Mouse (Mus musculus) kidney, postnatal 14 days (tissue): ENCODE results near the gene Nol12.

Source experiments
- DNase-seq: peaks from one replicate; pipeline ENCODE4 v3.0.0; 2022; ENCODE audit warnings: mixed read lengths

The Nol12 gene

DNA sequence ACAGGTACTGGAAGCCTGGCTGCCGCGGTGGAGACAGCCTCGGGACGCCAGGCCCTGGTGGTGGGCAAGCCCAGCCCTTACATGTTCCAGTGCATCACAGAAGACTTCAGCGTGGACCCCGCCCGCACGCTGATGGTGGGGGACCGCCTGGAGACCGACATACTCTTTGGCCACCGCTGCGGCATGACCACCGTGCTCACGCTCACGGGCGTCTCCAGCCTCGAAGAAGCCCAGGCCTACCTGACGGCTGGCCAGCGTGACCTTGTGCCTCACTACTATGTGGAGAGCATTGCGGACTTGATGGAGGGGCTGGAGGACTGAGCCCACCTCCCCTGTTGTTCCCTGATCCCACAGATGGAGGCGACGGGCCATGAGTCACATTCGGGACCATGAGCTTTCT is 16.6 kb upstream of the Nol12 start:
- DNase-seq = no peak

DNA sequence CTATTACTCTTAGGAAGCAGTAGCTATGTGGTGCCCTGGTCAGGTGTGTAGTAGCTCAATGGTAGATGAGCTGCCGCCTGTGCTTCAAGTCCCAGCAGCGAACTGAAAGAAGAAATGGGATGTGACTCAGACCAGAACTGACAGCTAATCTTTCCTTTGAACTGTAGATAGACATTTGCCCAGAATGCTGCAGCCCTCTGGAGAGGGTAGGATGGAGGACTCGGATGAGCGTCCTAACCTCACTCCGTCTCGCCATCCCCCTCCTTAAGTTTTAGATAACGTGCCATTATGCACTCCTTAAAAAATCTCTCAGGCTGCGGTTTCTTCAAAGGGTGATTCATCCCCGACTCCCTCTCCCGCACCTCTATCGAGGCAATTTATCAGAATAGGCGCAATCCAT is 14.8 kb upstream of the Nol12 start:
- DNase-seq = no peak

DNA sequence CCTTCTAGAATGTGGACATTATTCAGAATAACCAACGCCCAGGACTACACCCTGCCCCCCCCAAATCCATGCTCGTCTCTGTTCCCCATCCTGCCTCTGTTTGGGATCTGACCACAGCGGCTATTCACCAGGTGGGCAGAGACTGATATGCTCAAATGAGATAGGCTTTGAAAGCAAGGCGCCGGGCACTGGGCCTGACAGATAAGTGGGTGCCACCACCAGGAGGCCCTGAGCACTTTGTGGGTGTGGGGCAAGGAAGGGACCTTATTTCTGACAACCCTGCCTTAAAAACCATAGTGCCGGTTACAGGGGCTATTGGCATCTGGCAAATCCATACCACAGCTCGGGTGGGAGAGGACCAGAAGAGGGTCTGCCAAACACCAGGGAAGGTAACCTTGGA is 12.0 kb upstream of the Nol12 start:
- no peak for DNase-seq

DNA sequence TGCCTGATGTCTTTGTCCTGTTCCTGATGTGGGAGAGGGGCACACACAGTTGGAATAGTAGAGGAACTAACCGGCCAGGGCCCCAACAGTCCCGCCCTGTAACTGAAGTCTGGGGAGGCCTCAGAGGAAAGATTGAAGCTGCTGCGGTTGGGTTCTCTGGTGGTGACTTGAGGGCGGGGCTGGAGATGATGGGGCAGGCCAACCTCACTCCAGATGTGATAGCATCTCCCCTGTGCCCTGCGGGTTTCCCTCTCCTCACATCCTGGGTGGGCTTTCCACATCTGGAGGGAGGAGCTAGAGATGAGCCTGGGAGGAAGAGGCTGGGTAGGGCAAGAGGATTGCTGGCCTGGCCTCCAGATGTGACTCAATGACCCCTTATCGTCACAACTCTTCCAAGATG is 11.1 kb upstream of the Nol12 start:
- DNase-seq = no peak

DNA sequence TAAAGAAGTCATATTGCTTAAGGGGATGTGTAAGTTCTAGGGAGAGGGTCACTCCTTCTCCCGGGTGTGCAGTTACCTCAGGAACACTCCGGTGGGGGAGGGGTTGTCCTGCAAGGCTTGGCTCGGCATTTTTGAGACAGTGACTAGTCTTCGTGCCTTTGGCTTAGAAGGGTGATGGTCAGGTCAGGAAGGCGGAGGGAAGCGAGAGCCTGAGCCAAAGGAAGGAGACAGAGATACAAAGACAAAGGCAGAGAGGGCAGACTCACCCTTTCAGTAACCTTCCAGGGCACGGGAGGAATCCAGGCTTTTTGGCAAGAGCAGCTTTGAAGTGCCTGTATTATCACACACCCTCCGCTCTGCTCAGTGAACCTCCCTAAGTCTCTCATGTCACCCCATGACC is 9.6 kb upstream of the Nol12 start:
- peak; percentile 57 for DNase-seq

DNA sequence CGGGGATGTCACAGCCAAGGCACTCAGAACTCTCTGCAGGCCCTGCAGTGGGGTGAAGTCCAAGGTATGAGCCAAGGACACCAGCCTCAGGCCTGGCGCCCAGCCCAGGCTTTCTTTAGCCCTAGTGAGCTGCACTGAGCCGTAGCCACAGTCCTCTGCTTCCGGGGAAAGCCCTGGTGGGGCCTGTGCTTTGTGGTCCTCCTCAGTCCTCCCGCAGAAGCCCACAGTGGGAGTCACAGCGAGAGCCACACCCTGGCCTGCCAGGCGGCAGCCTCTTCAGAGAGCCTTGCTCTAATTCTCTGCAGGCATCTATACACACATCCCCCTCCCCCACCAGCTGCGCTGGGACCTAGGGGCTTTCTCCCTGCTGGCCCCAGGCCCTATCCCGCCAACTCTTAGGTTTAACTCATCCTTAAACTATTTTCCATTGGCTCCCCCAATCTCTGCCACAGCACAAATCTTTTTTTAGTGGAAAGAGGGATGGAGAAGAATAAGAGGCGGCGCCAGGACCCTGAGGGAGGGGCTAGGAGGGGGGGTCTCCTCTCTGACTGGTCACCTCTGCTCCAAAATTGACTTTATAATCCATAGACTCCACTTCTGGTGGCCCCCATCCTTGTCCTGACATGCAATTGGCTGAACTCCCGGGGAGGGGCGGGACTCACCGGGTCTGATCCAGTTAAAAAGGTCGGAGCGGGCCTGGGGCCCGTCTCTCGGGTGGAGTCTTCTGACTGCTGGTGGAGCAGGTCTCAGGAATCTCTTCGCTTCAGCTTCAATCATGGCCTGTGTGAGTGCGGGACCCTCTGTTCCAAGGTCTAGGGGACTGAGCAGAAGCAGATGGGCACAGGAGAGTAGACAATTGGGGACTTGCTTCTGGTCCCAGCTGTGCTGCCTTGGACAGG is 8.5 kb upstream of the Nol12 start, which contains the start of gene Lgals1:
Lgals1 (plus strand) TSS at position 705 of the 899 bp plus-strand sequence.
- peak; percentile 94 for DNase-seq

DNA sequence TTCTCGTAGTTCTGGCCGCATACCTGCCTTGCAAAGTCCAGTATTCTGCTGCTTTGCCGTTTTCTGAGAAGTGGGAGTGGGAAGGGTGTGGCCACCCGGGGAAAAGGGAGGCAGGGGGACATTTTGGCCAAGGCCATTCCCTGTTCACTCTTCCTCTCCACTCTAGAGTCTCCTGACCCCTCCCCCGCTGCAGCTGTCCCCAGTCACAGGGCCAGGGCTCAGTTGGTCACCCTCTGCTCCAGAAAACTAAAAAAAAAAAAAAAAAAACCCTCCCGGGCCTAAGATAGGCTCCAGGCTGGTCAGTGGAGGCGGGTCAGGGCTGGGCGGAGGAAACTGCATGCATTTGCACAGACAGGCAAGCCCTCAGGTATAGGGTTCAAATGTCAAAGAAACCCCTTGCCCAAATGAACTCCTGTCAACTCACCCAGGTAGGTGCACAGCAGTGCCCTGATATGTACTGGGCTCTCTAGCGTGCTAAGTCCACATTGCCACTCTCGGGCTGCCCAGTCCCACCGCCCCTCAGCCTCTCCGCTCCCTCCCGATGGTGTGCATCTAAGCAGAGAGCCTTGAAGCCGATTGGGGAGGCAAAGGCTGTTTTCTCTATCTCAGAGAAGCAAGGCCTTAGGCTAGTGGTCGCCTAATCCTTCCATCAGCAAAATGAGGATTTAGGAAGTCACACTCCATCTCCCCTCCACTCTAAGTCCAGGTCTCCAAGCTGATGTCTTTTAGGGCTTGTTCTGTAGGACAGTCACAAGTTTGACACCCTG is 7.5 kb upstream of the Nol12 start:
- peak; percentile 52 for DNase-seq

DNA sequence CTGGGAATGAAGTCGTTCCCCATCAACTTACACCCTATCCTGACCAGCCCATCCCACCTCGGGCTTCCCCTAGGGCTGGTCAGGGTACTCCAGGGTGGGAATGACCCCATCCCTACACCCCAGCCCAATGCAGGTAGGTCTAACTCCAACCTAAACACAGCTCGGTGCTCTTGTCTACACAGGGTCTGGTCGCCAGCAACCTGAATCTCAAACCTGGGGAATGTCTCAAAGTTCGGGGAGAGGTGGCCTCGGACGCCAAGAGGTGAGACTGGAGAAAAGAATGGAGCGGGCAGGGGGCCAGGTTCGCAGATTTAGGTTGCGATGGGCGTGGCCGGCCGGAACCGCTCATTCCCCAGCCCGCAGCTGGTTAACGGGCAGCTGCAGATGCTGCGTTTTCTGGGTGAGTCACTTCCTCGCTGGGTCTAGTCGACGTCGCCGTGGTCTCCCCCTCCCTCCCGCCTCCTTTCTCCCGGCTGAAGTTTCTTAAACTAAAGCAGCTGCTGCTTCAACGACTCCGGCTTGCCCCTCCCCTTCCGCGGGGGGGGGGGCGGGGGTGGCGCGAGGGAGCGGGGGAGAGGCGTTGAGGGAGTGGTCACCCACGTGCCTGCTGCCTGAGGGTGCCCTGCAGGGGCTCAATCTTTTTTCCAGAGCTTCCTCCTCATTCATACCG is 6.8 kb upstream of the Nol12 start:
- peak; percentile 88 for DNase-seq

DNA sequence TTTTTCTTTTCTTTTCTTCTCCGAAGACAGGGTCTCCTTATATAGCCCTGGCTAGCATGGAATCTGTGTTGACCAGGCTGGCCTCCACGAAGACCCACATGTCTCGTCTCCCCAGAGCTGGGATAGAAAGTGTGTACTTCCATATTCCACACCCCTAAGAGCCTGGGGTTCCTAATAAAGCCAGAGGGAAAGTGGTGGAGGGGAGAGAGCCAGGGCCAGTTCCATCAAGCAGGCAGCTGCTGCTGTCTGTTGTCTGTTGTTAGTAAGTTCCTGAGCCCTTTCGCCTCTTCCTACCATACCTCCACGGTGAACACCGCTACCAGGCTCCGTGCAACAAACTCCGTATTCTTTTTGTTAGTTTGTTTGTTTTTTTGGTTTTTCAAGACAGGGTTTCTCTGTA is 6.2 kb upstream of the Nol12 start:
- DNase-seq = no peak

DNA sequence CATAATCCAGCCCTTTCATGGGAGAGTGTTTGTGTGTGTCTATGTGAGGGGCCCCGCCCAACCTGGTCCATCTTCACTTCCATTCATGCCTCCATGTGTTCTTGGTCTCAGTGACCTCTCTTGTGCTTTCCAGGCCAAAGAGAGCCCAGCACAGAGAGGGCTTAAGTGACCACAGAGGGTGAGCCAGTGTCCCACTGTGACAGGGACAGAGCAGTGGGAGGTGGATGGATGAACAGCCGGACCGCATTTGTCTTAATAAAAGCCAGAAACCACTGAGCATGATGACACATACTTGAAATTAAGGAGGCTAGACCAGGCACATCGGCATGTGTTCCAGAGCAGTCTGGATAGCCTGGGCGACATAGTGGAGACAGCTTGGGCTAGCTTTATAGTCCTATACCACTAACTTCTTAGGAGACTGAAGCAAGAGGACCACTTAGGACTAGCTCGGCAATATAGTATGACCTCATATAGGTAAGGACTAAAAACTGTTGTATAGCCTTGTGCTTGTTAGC is 4.5 kb upstream of the Nol12 start:
- no peak for DNase-seq

DNA sequence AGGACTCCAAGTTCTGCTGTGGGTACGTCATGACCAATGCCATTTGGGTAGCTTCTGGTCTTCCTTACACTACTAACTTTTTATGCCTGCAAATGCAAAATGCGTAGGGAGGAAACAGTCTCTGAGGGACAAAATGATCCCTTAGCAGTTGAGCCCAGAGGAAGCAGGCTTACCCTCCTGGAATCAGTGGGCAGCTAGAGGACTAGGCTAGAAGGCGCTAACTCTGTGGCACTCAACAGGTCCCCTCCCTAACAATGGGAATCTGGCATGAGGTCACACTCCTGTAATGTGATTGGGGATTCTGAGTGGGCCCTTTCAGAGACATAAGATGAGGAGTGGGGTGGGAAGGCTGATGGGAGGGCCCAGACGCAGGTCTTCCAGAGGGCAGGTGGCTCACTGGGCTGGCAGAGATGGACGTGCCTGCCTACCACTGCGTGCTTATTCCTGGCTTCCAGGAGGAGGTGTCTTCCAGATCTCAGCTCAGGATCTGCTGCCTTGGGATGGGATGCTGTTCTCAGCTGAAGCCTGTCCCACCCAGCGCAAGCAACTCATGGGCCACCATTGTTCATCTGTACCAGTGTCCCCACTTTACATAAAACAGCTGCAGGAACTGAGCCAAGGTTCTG is 3.8 kb upstream of the Nol12 start:
- no peak for DNase-seq

DNA sequence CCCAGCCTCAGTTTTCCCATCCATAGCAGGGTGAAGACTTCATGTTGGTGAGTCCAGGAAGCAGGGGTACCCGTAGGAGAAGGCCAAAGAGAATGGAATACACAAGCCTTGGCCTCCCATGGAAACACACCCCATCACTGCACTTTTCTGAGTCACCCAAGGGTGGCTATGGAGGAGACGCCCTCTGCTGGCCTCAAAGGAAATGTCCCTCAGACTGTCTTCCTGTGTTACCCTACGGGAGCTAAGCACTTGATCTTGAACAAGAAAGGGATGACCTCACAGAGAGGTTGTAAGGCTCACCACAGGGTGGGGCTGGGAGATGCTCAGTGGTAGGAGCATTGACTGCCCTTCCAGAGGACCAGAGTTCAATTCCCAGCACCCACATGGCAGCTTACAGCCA is 3.2 kb upstream of the Nol12 start:
- peak; percentile 58 for DNase-seq

DNA sequence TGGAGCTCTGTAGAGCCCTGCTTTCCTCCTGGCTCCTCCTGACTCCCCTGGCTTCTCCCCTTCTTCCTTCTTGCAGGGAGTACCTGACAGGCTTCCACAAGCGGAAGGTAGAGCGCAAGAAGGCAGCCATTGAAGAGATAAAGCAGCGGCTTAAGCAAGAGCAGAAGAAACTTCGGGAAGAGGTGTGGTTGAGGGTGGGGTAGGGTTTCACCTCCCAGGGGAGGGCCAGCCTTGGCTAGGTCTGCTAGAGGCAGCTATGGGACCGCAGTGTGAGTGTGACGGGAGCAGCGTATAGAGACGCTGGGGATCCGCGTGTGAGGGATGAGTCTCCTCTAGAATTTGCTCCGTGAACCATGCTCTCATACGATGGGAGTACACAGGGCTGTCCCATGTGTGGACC is 1.7 kb downstream of the Nol12 start:
- DNase-seq = no peak

DNA sequence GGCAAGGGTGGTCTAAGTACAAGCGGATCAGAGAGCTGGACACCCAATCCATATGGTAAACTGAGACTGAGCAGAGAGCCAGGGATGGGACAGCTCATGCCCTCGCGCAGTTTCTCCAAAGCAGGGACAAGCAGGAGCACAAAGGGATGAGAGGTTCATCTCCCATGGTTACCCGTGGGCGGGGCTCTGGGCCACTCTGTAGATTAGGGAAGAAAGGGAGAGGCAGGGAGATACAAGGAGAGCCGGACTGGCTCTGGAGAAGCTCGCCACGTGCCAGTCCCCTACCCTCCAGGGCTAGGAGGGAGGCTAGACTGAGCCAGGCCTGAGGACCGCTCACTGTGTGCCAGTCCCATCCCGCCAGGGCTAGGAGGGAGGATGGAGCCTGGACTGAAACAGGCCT is 2.6 kb downstream of the Nol12 start:
- DNase-seq = no peak

DNA sequence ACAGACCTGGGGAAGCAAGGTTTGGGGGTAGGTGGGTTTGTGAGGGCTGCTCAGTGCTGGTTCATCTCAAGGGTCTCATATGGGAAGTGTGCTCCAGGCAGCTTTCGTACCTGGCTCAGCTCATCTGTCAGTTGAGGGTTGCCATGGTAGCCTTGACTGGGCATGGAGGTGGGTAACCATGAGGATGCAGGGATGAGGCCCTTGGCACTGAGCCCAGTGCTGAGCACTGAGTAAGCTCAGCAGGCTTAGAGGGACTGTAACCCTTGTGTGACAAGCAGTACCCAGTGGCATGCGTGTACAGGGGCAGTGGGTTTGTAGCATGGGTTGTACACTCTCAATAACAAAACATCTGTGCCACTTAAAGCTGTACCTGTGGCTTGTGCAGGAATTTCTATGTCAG is 3.2 kb downstream of the Nol12 start:
- DNase-seq = no peak

DNA sequence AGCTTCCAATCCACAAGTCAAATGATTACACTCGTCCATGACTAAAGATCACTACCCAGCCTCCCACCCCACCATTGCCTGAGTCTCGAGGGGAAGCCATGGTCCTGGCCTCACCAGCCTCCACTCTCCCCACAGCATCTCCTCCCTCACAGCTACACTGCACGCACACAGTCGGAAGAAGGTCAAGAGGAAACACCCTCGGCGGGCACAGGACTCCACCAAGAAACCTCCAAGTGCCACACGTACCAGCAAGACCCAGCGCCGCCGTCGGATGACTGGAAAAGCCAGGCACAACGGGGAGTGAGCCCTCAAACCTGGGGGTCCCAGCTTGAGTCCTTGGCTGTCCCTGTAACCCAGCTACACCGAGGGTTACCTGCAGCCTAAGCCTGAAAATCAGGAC is 5.6 kb downstream of the Nol12 start:
- no peak for DNase-seq

DNA sequence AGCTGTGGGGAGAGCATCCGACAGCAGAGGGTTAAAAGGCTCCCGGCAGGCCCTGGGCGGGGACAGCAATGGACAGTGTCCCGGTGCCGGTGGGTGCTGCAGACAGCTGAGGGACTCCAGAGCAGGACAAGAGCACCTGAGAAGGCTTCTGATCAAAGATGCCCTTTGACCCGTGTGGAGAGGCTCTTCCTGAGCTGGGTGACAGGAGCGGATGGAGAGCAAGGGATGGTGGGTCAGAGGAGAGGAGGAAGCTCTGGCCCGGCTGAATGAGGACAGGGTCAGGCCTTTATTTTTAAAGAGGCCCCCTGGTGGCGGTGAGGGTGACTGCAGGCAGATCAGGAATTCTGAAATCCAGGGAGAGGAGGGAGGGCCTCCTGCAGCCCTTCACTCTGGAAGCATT is 7.9 kb downstream of the Nol12 start:
- peak; percentile 87 for DNase-seq

DNA sequence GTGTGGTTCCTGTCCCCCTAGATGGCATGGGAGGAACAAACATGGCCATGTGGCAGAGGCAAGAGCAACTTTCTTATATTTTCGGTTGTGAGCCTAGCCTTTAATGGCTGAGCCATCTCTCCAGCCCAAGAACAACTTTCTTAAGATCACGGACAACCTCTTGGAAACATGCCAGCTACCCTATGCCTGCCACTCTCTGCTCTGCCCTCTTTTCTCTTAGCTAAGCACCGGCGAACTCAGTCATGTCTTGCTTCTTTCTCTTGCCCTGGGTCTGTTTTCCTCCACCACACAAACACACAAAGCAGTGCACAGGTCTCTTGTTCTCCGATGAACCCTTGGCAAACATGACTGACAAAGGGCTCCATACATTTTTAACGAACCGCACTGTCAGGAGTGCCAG is 11.5 kb downstream of the Nol12 start:
- no peak for DNase-seq

DNA sequence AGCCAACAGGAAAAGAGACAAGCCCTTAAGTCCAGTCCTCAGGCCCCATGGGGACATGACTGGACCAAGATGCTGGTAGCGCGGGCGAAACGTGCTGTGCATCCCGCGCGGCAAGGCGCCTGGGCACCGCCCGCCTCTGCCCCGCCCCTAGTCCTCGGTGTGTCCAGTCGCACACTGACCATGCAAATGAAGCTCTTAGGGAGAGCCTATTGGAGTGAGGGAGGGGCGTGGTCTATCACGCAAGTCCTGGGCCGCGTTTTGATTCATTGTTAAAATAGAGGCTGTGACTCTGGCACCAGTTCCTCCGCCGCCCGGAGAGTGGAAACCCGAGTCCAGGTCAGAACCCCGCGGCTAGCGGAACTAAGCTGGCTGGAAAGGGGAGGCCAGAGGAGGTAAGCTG is 12.9 kb downstream of the Nol12 start, which contains the start of gene Triobp:
Triobp (plus strand) TSS at position 68 of the 400 bp plus-strand sequence.
- DNase-seq = peak; percentile 93

DNA sequence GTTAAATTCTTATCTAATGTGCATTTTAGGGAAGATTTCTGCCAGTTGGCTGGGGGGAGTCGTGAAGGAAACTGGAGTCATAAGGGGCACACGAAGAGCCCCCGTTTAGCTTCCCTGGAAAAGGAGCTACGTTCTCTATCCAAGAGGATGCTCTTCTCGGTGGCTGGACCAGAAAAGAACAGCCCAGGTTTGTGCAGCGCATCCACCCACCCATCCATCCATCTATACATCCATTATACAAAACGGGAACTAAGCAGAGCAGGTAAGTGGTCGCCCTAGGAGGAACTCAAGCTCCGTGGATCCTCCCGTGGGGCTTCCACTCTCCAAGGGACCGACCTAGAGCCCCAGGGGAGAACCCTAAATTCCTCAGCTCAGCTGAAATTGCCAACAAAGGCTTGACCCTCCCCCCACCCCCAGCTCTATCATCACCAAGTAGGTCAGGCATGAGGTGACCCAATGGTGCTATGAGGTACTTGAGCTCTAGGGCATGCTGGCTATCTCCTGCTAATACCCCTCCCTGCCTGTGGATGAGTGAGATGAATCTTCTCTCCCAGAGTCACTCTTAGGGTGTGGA is 13.5 kb downstream of the Nol12 start:
- no peak for DNase-seq

DNA sequence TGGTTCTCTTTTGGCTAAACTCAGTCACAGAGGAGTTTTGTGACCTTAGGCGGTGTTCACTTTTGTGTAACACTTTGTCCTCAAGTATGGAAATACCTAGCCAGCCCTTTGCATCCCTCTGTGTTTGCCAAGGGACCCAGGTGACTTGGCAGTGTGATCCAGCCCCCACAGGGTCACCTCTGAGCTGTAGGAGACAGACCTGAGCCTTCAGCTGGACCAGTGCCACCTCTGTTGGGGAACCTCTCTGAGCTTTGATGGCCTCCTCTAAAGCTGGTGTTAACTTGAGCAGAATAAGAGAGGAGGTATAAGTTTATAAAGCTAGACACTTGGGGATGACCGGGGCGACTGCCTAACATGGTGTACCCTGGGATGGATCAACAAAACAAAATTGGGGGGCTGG is 14.2 kb downstream of the Nol12 start:
- no peak for DNase-seq

DNA sequence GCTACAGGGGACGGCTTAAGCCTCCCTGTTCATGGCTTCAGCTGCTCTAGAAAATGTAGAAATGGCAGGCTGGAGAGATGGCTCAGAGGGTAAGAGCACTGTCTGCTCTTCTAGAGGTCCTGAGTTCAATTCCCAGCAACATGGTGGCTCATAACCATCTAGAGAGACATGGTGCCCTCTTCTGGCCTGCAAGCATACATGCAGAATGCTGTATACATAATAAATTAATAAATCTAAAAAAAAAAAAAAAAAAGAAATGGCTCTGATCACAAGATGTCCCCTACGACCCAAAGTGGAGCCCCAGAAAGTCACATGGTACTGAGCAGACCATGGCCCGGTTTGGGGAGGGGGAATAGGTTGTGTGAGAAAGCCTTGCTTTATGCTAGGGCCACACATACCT is 20.9 kb downstream of the Nol12 start:
- no peak for DNase-seq
